Mouse (Mus musculus) G1E-ER4 (cell line): ENCODE data around the gene Gm26992. TPM values are rescaled to one million over a fixed set of nuclear protein-coding genes. Genes with fewer than 3 reads are reported as not detected.

Source experiments
- GATA1 ChIP-seq: IDR thresholded peaks from one replicate; pipeline ENCODE4 v1.8.0; 2012; ENCODE audit warnings: low read length, inconsistent platforms
- polyA plus RNA-seq: library from polyadenylated mRNA; stranded (reverse); fragments of >175 nt; gene quantifications from 2 replicates; pipeline ENCODE4 v1.2.3, GENCODE M21; 2012

Gm26992 gene
- polyA plus RNA-seq, 1 experiment: not detected

- TF ChIP-seq GATA1: no peak
Observed at GRCm38 (mm10) chrX:103521221-103521716, 99.5 kb downstream of the Gm26992 start.

GRCm38 (mm10) chrX:103529185-103529584, 107.4 kb downstream of the Gm26992 start:
- no peak for TF ChIP-seq GATA1

Other genes starting within 250 kb of the Gm26992 start
- not detected in 2 replicates for gene Nap1l2, start 235.4 kb upstream of the Gm26992 start, polyA plus RNA-seq
- gene Cdx4, start 100.6 kb upstream of the Gm26992 start, polyA plus RNA-seq: not detected in 2 replicates
- not detected in 2 replicates for gene Chic1, start 65.5 kb upstream of the Gm26992 start, polyA plus RNA-seq
- not detected in 2 replicates for gene Tsx, start 7.5 kb upstream of the Gm26992 start, polyA plus RNA-seq
- gene Zcchc13, start 208.6 kb downstream of the Gm26992 start, polyA plus RNA-seq: not detected in 2 replicates